Mouse (Mus musculus) left cerebral cortex, adult 8-10 months (tissue): ENCODE measurements at regions not wholly inside any gene's neighbourhood (a gene's known extent, or its start where the extent isn't known, plus 50 kb on each side); places are given as distances from the start of the nearest gene placed in this dataset.

Source experiments
- DNase-seq, 2 experiments: peaks; one replicate each; pipeline ENCODE4 v3.0.0; 2022; ENCODE audit warnings: low spot score in 2 of 2

DNA sequence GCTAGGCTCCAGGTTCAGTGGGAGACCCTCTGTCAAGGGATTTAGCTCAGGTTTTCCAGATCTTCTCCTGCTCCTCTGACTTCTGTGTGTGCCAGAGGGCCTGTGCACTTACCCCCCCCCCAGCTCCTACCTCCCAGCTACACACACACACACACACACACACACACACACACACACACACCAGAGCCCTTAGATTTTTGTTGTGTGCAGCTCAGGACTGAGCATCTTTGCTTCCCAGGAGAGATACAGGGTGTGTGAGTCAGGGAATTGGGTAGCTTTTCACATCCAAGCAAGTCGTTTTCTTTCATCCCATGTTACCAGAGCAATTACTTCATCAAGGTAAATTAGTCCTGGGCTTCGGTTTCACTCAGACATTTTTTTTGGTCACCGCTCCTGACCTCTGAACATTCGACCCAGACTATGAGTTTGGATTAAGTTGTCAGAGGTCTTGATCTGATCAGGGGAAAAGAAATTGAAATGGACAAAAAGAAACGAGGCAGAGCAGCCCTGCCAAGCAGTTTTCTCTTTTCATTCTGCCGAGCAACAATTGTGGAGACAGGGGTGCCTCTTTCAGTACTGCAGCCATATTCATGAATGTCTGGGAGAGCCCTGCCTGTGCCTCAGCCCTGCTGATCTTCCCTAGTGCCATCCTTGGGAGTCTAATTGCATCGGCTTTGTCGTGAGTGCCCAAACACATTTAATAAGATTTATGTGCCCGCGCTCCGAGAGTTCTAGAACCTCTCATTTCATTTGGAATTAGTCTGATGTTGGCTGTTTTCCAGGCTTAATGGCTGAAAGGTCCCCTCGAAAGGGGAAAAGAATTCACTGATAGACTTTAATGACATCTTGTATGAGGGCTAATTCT lies 241.3 kb downstream of the 1500009L16Rik start:
- no peak for DNase-seq

DNA sequence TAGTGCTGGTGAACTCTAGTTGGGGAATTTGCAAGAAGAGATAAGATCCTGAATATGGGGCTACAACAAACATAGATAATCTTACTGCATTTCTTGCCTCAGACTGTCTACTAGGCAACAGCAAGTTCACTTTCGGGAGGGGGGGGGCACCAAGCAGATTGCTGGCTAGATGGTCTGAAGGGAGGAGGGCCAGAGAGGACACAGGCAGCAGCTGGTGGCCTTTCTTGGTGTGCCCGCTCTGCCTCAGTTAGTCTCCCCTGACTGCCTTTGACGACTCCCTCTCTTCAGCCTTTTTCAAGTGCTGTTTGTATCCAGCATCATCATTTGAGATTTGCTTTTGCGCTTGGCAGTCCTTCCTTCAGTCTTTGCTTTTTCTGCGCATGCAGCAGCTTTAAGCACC lies 242.2 kb downstream of the 1500009L16Rik start:
- DNase-seq: no peak

DNA sequence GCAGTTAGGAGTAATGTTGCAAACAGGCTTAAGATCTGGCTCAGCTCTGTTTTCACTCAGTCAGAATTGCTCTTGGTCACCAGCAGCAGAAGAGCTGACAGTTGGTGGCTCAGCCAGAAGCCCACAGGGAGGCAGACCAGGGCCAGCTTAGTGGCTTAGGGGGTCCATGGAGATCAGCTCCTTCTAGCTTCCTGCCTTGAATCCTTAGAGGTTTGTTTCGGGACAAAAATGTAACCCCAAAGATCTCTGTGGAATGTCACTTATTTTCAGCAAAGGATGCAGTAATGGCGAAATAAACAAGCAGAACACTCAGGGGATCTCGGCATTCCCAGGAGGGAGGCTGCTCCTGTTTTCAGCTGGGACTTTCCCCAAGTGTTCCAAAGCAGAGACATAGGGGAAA lies 247.8 kb downstream of the 1500009L16Rik start:
- DNase-seq: no peak

DNA sequence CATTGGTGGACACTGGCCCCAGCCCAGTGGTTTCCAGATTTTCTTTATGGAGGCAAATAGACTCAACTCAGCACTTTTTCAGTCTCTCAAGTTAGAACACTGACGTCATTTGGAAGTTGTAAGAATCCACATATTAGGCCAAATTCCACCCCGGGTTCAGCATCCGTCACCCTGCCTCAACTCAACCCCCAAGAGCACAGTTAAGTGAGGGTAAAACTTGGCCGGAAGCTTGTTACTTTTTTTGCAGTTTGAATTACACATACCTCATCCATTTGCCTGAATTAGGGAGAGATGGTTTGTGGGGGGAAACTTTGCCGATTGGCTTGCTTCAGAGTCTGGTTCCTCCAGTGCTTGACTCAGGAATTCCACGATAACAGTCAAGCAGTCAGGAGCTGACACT lies 251.9 kb downstream of the 1500009L16Rik start:
- no peak for DNase-seq

DNA sequence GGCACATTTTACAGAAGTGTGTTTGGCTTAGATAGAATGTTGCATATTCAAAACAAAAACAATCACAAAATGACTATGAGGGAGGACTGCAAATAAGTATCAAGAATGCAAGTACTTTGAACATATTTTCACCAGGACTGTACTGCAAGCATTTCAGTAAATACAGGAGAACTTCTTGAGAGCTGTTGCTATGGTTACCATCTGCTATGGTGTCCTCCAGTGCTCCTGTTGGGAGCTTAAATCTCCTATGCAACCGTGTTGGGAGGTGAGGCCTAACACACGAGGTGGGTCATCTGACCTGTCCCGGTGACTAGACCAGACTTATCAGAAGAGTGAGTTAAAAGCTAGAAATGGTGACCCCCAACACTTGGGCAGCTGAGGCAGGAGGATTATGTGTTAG lies 253.9 kb downstream of the 1500009L16Rik start:
- peak in 1 of 2 experiments; percentile 16 for DNase-seq

DNA sequence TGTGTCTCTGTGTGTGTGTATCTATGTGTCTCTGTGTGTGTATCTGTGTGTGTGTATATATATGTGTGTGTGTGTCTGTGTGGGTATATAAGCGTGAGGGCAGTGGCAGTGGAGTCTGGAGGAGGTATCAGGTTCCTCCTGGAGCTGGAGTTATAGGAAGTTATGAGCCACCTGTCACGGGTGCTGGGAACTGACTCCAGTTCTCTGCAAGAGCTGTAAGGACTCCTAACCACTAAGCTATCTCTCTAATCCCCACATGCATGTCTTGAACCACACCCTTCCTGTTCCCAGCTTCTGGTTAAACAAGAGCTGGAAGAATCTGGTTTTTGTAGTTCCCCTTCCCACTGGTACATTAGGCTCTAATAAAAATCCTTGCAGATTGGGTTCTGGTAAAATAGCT lies 257.3 kb downstream of the 1500009L16Rik start:
- no peak for DNase-seq

DNA sequence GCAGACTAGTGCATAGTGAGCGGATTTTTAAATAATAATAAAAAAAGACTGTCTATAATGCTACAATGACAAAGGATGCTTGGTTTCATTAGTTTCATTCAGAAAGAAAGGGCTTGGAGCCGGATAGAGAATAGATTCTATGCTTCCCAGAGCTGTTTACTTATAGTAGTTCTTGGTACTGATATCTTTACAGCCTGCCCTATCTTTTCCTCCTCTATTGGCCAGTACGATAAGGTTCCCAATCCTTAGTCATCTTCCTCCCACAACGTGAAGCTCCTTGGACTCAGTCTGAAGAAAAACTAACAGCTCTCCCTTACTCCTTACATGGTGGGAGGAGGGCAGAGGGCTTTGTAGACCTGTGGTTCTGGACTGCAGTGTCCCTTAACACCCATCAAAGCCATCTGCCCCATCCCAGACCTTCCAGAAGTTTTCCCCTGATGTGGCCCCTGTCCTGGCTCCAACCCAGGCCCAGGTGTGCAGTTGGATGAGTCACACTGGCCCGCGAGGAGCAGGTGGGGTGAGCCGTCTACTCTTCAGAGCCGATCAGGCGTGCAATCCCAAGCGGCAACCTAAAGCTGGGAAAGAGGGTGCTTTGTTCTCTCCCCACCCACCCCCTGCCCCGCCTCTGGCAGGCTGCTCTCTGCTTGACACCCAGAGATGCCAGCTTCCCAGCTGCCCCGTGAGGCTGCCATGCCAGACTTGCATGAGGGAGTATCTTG lies 262.2 kb downstream of the 1500009L16Rik start:
- DNase-seq: peak in 1 of 2 experiments; percentile 22

DNA sequence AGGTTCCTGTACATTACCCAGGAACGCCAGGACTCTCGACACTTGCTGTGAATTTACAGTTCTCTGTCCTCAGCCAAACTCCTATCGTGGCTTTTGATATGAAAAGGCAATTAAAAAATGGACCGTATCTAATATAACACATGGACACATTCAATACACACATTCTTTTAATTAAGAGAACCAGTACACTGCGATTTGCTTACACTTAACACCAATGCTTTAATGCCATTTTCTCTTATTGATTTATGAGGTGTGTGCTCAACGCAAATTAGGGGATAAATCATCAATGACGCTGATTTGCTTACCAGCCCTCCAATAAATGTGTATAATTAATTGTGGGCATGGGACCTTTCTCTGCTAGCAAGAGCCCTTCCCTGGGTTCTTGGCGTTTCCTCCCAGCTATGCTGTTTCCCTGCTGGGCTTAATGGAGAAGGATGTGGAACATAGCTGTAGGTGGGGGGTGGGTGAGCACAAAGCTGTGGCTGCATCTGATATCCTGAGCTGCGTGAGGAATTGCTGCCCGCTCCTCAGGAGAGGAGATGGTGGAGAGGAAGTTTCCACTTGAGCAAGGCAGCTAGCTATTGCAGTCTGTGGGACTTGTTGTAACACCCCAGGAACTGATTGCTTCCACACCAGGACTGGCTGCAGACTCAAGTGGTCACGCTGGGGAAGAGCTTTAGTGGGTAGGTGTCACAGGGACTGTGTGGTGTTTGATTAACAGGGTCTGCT lies 270.1 kb downstream of the 1500009L16Rik start:
- DNase-seq: no peak

DNA sequence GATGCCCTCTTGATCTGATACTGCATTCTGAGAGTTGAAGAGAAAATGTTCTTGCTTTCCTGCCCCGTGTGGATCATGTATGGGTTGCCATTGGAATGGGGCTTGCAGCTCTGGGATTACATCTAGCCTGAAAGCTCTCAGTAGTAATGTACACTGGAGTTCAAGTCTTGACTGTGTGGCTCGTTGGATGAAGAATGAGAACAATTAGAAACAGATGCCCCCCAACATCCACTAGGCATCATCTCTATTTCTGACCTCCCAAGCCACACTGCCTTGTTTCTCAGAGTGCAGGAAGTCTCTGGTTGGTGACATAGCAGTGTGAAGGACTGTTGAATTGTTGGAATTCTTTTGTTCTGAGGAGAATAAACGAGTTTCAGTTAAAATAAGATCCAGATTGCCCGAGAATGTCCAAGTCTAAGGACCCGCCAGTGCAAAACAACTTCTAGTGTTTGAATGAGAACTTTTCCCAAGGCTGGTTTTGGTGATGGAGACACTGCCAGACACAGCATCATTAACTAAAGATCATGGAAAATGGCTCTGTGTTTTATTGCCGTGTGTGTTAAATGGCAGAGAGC lies 272.4 kb downstream of the 1500009L16Rik start:
- DNase-seq: no peak

DNA sequence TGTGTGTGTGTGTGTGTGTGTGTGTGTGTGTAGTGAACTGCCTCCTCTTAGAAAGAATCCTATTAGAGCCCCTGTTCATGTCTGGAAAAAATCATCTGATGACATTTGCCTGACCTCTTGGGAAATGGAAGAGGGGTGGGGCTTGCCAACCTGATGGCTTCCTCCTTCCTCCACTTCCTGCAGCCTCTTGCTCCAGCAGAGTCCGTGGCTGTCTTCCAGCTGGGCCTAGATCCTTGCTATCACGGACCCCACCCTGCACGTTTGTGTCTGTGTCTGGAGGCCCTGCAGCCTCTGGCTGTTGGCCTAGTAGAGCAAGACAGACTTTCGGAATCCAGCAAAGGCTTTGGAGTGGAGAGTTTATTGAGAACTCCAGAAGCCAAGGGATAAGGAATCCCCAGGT lies 273.2 kb downstream of the 1500009L16Rik start:
- DNase-seq: no peak

DNA sequence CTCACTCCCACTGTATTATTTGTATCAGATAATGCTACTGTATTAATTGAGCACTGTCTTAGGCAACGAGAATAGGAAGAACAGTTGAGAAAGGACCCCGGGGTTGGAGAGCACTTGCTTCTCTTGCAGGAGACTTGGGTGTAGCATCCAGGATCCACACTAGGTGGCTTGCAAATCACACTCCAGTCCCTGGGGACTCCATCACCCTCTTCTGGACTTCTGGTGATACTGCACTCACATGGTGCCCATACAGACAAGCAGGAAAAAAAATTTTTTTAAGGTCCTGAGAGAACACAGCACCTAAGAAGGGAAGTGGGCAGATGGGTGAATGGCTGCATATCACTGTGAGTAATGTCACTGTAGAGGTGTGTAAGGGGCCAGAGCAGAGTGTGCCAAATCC lies 273.8 kb downstream of the 1500009L16Rik start:
- DNase-seq: no peak

DNA sequence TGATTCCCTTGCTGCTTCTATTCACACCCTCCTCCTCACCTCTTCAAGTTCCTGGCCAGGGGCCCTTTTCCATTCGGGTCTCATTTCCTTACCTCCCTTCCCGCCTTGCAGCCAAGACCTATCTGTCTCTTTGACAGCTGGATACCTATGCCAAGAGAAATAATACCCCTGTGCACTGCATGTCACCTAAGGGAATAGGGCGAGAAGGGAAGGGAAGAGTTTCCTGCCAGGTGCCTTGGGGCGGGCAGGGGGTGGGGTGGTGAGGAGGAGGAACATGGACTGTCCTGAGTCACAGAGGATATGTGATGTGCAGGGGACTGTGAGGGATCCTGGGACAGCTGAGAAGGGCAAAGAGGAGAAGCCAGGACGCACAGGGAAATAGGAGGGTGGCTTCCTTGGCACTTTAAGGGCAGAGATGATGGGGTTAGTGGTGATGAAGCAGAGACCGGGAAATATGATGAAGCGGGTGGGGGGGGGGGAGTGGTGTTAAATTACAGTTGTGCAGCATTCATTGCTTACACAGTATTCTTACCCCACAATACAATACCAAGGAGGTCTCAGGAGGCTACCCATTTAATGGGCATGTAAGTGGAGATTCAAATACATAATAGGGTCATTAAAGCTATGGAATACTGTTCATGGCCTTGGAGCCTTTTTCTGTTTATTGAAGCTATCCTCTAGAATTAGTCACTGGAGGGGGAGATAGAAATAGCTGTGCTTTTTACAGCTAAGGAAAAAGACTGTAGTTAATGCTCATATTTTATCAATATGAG lies 278.0 kb downstream of the 1500009L16Rik start:
- no peak for DNase-seq

DNA sequence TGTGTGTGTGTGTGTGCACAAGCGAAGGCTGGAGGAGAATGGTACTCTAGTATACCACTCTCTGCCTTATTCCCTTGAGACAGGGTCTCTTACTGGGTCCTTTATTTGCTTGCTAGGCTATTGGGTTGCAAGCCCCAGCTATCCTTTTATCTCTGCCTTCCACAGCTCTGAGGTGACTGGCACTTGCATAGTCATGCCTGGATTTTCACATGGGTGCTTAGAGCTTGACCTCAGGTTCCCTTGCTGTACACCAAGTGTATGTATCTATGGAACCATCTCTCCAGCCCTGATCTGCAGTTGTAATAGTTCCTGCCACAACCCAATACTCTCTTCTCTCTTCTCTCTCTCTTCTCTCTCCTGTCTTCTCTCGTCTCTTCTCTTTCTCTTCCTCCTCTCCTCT lies 280.1 kb downstream of the 1500009L16Rik start:
- no peak for DNase-seq

DNA sequence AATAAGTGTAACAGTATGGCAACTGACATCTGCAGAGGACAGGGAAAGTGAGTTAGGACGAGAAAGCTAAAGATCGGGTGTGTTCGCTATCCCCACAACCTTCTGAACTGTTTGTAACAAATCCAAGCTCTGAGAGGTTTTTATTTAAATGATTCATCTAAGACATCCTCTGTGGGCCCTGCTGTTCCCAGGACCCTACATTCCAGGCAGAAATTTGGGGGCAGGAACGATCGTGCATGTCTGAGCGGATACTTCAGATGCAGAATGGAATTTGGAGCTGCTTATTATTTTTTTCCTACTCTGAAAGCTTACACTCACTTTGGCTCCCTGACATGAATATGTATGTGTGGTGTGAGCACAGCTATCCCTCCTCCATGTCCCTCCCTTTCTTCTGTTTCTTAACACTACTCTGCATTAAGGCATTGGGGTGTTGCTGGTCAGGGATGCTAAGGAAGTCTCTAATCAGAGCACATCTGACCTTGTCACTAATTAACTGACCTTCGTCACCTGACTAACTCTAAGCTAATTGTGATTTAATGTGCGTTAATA lies 281.0 kb downstream of the 1500009L16Rik start:
- no peak for DNase-seq

DNA sequence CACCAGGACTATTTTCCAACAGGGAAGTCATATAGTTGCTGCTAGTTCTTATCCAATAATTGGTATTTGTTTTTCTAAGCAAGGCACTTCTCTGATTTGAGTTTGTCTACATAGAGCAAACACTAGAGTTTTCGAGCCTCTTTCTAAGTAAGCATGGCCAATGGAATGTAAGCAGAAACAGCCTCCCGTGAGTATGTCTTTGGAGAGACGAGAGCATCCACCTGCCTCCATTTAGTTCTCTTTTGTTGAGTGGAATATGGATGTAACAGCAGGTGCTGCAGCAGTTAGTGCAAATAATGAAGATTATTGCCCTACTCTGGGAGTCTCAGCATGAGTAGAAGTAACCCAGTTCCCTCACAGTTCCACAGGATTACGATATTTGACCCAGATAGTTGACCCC lies 286.3 kb downstream of the 1500009L16Rik start:
- no peak for DNase-seq

DNA sequence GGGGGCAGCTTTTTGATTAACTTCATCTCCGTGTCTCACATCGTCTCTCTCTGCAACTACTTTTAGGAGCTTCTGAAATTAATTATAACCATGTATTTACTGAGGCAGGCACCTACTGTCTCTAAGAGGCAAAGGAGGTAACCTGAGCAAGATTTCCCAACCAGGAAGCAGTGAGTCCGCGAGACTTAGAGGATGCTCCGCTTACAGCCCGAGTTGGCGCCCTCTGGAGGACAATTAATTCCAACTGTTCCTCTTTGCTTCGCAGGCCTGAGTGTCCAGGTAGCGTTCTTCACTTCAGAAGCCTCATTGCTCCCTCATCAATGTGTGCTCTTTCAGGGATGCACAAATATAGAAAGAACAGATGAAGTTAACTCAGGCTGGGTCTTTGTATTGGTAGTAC lies 296.7 kb downstream of the 1500009L16Rik start:
- peak; percentile 32 to 43 for DNase-seq

DNA sequence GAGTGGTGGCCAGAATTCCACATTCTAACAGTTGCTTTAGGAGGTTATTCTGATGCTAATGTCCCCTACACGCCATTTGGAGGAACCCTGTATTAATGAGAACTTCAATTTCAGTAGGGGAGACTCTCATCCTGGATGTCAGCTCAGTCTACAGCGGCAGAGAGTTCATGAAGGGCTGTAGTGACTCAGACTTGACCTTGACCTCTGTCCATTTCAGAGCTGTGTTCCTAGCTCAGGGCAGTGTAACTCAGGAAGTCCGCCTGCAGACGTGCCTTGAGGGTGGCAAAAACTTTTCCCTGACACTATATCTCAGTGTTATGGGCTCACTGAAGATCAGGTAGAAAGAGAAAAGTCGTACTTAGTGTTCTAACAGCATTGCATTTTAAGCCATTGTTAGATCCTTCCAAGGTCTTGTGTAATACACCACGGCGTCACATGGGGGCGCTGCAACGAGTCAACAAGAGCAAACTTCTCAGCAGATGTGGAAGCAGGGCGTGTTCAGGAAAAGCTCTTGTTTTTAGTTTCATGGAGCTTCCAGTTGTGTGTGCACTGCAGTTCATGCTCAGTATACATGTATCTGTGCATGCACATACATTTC lies 297.5 kb downstream of the 1500009L16Rik start:
- peak in 1 of 2 experiments; percentile 45 for DNase-seq

DNA sequence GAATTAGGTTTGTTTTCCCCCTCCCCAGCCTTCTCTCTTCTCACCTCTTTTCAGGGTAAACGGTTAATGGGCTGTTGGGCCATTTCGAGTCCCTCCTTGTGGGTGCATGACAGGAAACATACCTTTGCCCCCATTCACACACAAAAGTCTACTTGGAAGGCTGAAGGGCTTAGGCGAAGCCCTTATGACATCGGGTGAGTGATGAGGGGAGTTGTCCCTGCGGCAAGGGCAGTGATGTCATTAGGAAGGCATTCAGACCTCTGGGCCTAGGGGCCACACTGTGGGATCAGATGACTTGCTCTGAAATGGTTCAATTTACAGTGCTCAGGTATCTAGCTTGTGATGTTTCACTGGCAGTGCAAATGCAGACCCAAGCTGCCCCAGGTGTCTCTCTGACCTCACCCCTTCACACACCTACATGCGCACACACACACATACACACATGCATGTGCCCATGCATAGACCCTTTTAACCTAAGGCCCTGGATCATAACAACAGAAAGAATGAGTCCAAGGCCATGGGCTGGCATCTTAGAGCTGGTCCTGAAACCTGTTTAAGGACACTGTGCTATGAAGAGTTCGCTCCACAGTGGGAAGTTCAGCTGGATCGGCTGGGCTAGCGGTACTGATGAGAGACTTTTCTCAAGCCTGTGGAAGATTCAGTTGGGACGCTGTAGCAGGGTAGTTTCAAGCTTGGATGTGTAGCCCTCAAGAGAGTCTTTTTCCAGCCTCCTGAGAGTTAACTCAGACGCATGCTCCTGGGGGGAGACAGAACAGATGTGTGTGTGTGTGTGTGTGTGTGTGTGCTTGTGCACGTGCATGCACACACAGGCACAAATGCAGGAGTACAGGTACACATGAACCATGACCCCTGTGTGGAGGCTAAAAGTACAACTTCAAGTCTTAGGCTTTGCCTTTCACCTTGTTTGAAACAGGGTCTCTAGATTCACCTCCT lies 298.8 kb downstream of the 1500009L16Rik start:
- no peak for DNase-seq

DNA sequence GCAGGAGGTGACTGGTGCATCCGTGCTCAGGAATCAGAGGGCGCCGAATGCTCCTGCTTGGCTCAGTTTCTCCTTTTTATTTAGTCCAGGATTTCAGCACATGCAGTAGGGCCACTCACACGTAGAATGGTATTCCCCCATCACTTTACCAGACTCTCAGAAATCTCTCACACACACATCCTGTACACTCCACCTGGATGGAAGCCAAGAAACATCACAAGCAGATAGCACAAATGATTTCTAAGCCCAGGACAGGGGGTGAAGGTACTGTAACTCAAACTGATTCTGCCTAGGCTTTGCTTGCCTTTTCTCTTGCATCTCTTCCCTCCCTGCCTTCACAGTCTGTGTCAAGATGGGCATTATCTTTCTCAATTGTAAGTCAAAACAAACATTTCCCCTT lies 301.6 kb downstream of the 1500009L16Rik start:
- DNase-seq: no peak
